Mouse (Mus musculus): ENCODE measurements at regions not wholly inside any gene's neighbourhood (a gene's known extent, or its start where the extent isn't known, plus 50 kb on each side); places are given as distances from the start of the nearest gene placed in this dataset.

- DNase-seq, result no peak
Measured at GRCm38 (mm10) chr1:143074999-143075398, 565.5 kb upstream of the B3galt2 start.

DNA sequence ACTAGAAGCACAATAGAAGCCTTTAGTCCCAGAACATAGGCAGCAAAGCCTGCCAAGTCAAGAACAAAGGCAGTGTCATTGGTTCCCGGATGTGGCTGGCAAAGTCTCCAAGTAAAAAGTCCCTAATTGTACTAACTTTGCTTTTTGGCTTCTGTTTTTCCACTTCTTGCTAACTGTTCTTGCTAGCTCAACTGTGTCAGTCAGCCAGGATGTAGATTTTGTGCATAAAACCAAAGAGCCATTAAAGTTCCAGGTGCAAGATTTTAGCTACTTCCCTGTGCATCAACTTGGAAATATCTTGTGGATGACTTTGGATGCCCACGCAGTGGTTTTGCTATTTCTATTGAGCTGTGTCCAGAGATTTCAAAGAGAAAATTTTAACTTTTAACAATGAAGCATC lies 560.0 kb upstream of the B3galt2 start:
- DNase-seq, result no peak

DNA sequence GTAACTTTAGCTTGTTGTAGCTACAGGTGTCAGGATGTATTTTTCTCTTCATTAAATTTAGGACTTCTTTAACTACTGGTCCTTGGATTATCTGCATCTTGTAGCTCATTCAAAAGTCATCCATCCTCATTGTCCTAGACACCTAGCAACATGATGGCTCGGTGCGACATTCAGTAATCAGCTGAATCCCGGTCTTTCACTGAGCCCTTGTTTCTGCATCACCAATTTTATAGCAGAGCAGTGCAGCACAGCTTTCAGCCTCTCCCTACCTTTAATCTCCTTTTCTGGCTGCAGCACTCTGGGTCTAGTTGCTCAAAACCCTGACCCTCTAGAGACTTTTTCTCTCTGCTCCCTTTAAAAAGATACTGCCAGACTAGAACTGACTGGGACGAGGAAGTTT lies 543.6 kb upstream of the B3galt2 start:
- DNase-seq, result no peak

DNA sequence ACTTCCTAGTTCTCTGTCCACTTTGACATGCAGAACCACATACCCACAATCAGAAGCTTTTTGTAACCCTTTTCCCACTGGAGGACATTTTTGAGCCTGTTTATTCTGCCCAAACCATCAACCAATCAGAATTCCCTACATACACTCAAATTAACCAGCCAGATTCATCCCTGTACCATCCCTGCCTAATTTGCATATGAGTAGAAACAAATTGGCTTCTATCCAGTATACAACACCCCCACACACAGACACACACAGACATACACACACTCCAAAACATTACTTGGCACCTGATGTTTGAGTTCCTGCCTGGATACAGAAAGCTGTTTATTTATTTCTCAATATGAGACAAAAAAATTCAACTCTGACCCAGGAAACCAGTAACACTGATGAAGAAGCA lies 542.2 kb upstream of the B3galt2 start:
- no peak for DNase-seq

- DNase-seq, result no peak
Measured at GRCm38 (mm10) chr1:143122185-143122584, 518.3 kb upstream of the B3galt2 start.

- DNase-seq, result no peak
Measured at GRCm38 (mm10) chr1:143130257-143130656, 510.2 kb upstream of the B3galt2 start.

GRCm38 (mm10) chr1:143132806-143133205 lies 507.7 kb upstream of the B3galt2 start:
- no peak for DNase-seq

DNA sequence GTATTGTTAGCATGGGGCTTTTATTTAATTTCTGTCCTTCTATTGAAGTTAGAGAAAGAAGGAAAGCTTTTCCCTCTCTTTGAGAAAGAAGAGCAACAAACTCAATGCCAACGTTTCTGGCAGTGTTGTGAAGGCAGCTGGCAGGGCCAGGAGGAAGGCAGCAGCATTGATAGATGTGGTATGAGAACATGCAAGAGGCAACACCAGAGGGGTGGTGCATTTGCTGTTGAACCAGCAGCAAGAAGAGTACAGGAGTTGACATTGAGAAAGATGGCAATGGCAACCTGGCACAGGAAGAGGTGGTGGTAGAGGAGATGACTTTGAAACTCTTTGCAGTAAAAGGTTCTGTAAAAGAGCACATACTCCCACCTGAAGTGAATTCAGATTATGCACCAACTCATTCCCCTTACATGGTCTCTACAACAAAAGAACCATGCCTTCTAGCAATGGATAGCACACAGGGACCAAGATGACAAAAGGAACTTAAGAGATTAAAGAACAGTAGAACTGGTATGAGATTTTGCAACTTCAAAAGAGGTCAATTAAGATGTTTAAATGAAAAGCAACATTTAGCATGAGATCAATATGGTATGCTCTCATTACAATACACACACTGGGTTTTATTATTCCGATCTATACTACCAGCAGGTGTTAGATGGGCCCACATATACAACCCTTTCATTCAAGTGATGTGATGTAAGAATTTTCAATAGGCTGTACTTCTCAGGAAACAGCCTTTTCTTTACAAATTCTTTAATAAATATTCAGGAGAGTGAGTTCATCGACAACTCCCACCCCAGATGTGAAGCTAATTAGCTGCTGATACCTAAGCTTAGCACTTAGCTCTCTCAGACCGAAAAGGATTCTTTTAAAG lies 495.1 kb upstream of the B3galt2 start:
- DNase-seq, result no peak

DNA sequence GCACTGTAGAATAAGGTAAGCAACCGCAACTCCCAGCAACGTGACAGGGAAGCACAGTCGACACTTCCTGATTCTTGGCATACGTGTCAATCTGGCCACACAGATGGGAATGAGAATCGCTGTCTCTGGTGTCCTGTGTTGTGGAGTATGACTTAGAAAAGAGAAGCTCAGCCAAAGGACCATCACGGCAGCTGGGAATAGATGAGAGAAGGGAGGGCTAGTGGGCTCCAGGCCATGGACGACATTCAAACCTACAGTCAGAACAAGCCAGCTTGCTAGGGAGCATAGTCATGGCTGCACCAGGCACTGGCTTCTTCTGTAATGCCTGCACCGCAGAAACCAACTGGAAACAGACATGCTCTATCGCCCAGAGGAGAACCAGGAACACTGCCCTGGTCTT lies 469.2 kb upstream of the B3galt2 start:
- DNase-seq, result peak; percentile 17 to 18

DNA sequence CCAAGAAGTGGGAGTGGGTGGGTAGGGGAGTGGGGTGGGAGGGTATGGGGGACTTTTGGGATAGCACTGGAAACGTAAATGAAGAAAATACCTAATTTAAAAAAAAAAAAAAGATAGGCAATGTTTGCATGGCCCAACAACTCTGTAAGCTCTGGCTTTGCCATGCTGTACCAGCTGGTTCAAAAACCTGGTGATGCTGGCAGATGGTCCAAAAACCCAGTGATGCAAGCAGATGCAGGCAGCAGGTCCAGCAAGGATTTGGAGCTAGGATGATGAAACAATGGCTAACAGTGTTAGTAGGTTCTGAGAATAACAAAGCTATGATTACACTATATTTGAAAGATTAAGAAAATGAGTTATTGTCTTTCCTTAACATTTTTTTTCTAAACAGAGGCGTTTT lies 466.6 kb upstream of the B3galt2 start:
- DNase-seq, result peak in 1 of 2 experiments; percentile 12

GRCm38 (mm10) chr1:143192167-143192793 lies 448.2 kb upstream of the B3galt2 start:
- DNase-seq, result no peak

- DNase-seq, result peak; percentile 70 to 76
Measured at GRCm38 (mm10) chr1:143200213-143200889, 440.1 kb upstream of the B3galt2 start.

DNA sequence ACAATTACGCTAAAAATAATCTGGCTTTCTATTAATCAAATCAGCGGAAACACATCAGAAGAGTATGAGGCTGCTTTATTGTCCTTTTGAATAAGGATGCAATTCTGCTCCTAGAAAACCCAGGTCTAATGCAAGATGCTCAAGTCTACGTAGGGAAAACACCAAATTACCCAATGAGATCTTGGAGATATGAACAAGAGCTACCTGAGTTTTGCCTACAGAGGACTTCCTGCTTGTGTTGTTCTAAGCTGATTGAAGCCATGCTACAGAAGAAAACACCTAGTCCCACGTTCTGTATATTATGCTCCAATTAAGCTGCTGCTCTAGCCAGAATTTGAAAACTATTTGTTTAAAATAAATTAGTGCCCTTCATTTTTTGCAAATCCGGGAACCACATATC lies 439.5 kb upstream of the B3galt2 start:
- DNase-seq, result no peak

DNA sequence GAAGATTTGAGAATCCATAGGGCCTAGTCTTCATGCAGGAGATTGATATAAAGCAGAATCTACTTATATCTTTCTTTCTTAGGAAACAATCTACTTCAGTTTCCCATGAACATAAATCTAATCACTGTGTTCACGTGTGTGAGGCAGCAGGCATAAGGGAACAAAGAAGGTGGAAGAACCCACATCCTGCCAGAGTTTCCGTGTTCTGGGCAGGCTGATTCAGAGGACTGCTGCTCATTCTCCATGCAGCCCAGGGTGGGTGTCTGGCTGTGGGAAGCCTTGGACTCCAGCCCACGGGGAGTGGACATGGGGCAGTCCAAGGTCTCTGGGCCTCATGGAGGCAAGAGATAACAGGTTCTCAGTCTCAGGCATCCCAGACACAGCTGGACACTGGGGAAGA lies 438.3 kb upstream of the B3galt2 start:
- DNase-seq, result no peak

DNA sequence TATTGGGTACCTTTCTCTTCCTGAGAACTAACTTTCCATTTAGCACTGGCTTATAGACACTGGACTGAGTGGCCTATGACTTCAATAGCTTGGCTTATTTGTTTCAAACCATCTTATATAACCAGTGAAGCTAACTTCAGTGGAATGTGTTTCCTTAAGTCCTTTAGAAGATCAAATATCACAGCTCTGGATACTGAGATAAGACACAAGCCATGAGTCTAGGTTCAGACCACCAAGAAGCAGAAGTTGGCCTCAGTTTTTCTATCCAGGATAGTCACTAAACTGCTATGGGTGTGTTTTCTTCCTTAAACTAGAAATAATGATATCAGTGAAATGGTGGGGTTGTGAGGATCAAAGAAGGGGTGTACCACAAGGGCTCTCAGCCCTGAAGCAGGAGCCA lies 436.4 kb upstream of the B3galt2 start:
- no peak for DNase-seq

DNA sequence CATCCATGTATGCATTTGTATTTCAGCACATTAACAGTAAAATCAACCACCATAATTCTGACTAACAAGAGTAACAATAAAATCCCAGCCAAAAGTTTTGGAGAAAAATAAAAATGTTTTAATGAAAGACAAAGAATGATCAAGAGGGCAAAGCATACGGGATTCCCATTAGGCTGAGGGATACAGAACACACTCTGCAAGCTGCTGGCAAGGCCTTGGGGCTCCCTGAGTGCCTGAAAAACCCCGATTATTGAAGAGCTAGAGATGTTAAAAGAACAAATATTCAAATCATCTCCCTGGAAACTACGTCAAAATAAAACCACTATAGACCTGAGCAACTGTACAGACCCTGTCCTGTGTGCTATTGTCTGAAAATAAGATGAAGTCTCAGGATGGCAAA lies 433.5 kb upstream of the B3galt2 start:
- no peak for DNase-seq

DNA sequence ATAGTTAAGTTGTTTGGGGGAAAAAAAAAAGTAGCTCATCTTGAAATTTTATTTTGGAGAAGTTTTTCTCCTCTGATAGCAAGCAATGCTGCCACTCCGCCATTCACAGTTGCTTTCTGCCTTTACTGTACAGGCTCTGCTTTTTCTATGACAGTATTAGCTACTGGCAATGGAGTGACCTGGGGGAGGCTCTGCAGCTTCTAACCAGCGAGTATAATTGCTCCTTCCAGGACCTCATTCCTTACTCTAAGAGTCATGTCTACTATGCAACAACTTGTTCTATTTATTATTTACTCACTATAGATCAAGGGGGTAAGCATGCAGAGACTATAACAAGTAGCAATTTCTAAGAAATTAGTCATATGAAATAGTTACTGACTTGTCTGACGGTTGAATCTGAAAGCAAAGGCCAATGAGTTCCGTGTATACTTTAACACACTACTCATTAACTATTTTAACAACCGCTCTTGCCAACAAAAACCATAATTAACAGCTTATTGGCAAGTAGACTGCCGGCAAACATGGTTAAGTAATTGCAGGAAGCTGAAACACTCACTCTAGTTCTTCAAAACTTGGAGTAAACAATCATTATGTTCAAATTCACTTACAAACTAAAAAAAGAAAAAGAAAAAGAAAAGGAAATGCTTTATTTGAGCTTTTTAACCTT lies 432.9 kb upstream of the B3galt2 start:
- DNase-seq, result no peak

DNA sequence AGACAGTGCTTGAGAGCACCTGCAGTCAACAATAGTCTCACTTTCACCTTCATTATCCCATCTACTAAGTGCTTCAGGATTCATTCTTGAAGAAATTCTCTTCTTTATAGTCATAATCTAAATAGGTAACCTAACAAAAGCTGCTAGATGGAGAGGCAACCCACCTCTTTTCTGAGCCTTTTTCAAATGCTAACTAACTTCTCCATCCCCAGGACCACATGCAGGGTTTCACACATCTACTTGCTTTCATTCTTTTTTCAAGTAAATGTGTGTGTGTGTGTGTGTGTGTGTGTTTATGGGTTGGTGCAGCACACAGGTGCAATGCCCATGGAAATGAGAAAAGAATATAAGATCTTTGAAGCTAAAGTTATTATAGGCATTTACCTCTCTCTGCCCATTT lies 423.1 kb upstream of the B3galt2 start:
- DNase-seq, result no peak

DNA sequence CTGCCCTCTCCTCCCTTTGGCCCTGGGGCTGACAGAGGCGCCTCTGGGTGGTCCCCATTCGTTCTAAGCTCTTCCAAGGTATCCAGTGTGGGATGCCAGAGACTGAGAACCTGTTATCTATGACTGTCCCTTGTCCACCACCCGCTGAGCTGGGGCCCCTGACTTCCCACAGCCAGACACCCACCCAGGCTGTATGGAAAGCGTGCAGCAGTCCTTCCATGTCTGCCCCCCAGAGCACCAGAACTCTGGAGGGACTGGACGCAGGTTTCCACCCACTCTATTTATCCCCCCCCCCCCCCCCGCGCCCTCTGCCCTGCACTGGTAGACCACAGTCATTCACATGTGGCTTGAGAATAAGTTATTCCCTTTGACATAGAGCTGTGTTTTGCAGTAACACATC lies 408.5 kb upstream of the B3galt2 start:
- DNase-seq, result no peak

DNA sequence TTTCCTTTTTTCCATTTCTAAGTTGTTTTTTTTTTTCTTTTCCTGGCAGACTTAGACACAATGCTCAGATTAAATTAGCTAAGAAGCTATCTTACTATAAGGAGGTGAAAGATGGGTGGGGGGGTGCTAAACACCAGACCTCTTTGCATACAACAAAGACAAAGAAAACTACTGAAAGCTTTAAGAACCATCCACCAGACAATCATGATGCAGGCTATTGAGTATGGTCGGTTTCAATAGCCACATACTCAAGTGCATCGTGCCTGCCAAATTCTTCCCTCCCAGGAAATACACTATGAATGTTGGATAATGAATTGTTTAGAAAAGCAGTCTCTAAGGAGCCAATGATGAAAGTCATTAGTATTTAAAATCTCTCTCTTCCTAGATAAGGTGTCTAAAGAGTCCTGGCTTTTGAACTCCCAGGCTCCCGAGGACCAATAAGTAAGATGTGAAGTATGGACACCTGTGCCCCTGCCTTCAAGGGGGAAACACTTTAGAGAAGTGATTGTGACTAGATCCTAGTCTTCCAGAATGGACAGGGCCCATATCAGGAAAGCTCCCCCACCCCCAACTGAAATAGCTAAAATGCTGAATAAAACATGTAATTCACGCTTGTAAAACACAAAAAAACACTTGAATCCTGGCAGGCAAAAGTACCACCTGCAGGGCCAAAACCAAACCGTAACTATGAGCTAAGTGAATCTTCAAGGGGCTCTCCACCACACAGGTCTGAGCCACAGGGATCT lies 381.8 kb upstream of the B3galt2 start:
- DNase-seq, result no peak

GRCm38 (mm10) chr1:143263263-143264038 lies 377.0 kb upstream of the B3galt2 start:
- DNase-seq, result no peak

DNA sequence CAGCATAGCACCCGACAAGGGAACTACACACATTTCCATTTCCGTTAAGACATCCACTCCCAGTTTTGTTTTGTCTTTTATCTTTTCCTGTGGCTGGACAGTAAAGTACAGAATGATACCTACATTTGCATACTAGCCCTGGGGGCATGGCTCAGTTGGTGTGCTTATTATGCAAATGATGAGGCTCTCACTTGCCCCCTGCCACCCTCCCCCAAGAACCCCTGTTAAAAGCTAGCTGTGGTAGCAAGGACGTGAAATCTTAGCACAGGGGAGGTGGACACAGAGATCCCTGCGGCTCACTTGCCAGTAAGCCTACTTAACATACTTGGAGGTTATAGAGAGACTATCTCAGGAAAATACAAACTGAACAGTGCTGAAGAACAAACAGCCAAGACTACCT lies 375.2 kb upstream of the B3galt2 start:
- DNase-seq, result no peak

All from cerebellum, postnatal 36 days (tissue).